Mouse (Mus musculus): ENCODE measurements around the gene Pkig. TPM values are rescaled to one million over a fixed set of nuclear protein-coding genes. Genes with fewer than 3 reads are reported as not detected.

Gene Pkig
- total RNA-seq, 1 experiment, result 14.8 TPM

- in situ Hi-C loops (cut with MboI; ENCODE audit: low sequenced_read_pairs in 2 of 2, unreplicated experiment in 2 of 2), result no loop called here
- Histone ChIP-seq H3K4me1 (ENCODE audit: control insufficient read depth in 2 of 2, insufficient read depth in 2 of 2, low read length in 2 of 2, poor library complexity in 1 of 2) (no peaks in the 10 kb centered on the region), H3K9me3 (ENCODE audit: control insufficient read depth, insufficient read depth, low read depth, low read length) (no peaks in the 10 kb centered on the region), H3K36me3 (ENCODE audit: control insufficient read depth, insufficient read depth, low read length, poor library complexity, severe bottlenecking) (no peaks in the 10 kb centered on the region), H3K27ac (ENCODE audit: insufficient read depth, low read depth, low read length, poor library complexity, severe bottlenecking) (no peak overlapping the region), H3K9ac (ENCODE audit: insufficient read depth, low read depth, low read length, poor library complexity, severe bottlenecking) (no peak overlapping the region), H3K4me3 (ENCODE audit: insufficient read depth in 1 of 2, low read depth in 1 of 2, low read length in 2 of 2, poor library complexity in 1 of 2, severe bottlenecking in 1 of 2) (no peak overlapping the region)
- no peak for DNase-seq (ENCODE audit: low read depth, low spot score)
- TF ChIP-seq ZC3H11A (IDR thresholded peaks at IDR 0.05; ENCODE audit: borderline replicate concordance, low read depth, low read length) (no peak), MAFK (IDR thresholded peaks at IDR 0.05; ENCODE audit: insufficient read depth, low read depth, low read length) (no peak), HCFC1 (IDR thresholded peaks at IDR 0.05; ENCODE audit: borderline replicate concordance, insufficient read depth, low read length) (no peak), ZNF384 (IDR thresholded peaks at IDR 0.05; ENCODE audit: low read depth, low read length) (no peak), CHD2 (IDR thresholded peaks at IDR 0.05; ENCODE audit: low read depth, low read length) (no peak)
Measured at GRCm38 (mm10) chr2:163760589-163760988, 102.4 kb downstream of the Pkig start.

- Histone ChIP-seq H3K9ac (ENCODE audit: insufficient read depth, low read depth, low read length, poor library complexity, severe bottlenecking) (no peak overlapping the region), H3K27ac (ENCODE audit: insufficient read depth, low read depth, low read length, poor library complexity, severe bottlenecking) (no peak overlapping the region), H3K4me3 (ENCODE audit: insufficient read depth in 1 of 2, low read depth in 1 of 2, low read length in 2 of 2, poor library complexity in 1 of 2, severe bottlenecking in 1 of 2) (no peak overlapping the region), H3K4me1 (ENCODE audit: control insufficient read depth in 2 of 2, insufficient read depth in 2 of 2, low read length in 2 of 2, poor library complexity in 1 of 2) (no peaks in the 10 kb centered on the region), H3K36me3 (ENCODE audit: control insufficient read depth, insufficient read depth, low read length, poor library complexity, severe bottlenecking) (no peaks in the 10 kb centered on the region), H3K9me3 (ENCODE audit: control insufficient read depth, insufficient read depth, low read depth, low read length) (no peaks in the 10 kb centered on the region)
- no peak for TF ChIP-seq HCFC1 (IDR thresholded peaks at IDR 0.05; ENCODE audit: borderline replicate concordance, insufficient read depth, low read length)
- TF ChIP-seq CHD2 (IDR thresholded peaks at IDR 0.05; ENCODE audit: low read depth, low read length), result no peak
- no peak for TF ChIP-seq ZNF384 (IDR thresholded peaks at IDR 0.05; ENCODE audit: low read depth, low read length)
- no peak for TF ChIP-seq MAFK (IDR thresholded peaks at IDR 0.05; ENCODE audit: insufficient read depth, low read depth, low read length)
- TF ChIP-seq ZC3H11A (IDR thresholded peaks at IDR 0.05; ENCODE audit: borderline replicate concordance, low read depth, low read length), result no peak
- in situ Hi-C loops (cut with MboI; ENCODE audit: low sequenced_read_pairs in 2 of 2, unreplicated experiment in 2 of 2), result no loop called here
- DNase-seq (ENCODE audit: low read depth, low spot score), result no peak
Measured at GRCm38 (mm10) chr2:163761402-163761801, 103.2 kb downstream of the Pkig start.

- Histone ChIP-seq H3K36me3 (ENCODE audit: control insufficient read depth, insufficient read depth, low read length, poor library complexity, severe bottlenecking) (no peaks in the 10 kb centered on the region), H3K9ac (ENCODE audit: insufficient read depth, low read depth, low read length, poor library complexity, severe bottlenecking) (no peak overlapping the region), H3K4me1 (ENCODE audit: control insufficient read depth in 2 of 2, insufficient read depth in 2 of 2, low read length in 2 of 2, poor library complexity in 1 of 2) (no peaks in the 10 kb centered on the region), H3K4me3 (ENCODE audit: insufficient read depth in 1 of 2, low read depth in 1 of 2, low read length in 2 of 2, poor library complexity in 1 of 2, severe bottlenecking in 1 of 2) (no peak overlapping the region), H3K9me3 (ENCODE audit: control insufficient read depth, insufficient read depth, low read depth, low read length) (no peaks in the 10 kb centered on the region), H3K27ac (ENCODE audit: insufficient read depth, low read depth, low read length, poor library complexity, severe bottlenecking) (no peak overlapping the region)
- in situ Hi-C loops (cut with MboI; ENCODE audit: low sequenced_read_pairs in 2 of 2, unreplicated experiment in 2 of 2), result no loop called here
- DNase-seq (ENCODE audit: low read depth, low spot score), result no peak
- TF ChIP-seq MAFK (IDR thresholded peaks at IDR 0.05; ENCODE audit: insufficient read depth, low read depth, low read length), result no peak
- no peak for TF ChIP-seq HCFC1 (IDR thresholded peaks at IDR 0.05; ENCODE audit: borderline replicate concordance, insufficient read depth, low read length)
- no peak for TF ChIP-seq ZNF384 (IDR thresholded peaks at IDR 0.05; ENCODE audit: low read depth, low read length)
- TF ChIP-seq ZC3H11A (IDR thresholded peaks at IDR 0.05; ENCODE audit: borderline replicate concordance, low read depth, low read length), result no peak
- TF ChIP-seq CHD2 (IDR thresholded peaks at IDR 0.05; ENCODE audit: low read depth, low read length), result no peak
Measured at GRCm38 (mm10) chr2:163766261-163766660, 108.1 kb downstream of the Pkig start.

GRCm38 (mm10) chr2:163766890-163767289, 108.7 kb downstream of the Pkig start:
- in situ Hi-C loops (cut with MboI; ENCODE audit: low sequenced_read_pairs in 2 of 2, unreplicated experiment in 2 of 2), result no loop called here
- Histone ChIP-seq H3K36me3 (ENCODE audit: control insufficient read depth, insufficient read depth, low read length, poor library complexity, severe bottlenecking) (no peaks in the 10 kb centered on the region), H3K9me3 (ENCODE audit: control insufficient read depth, insufficient read depth, low read depth, low read length) (no peaks in the 10 kb centered on the region), H3K27ac (ENCODE audit: insufficient read depth, low read depth, low read length, poor library complexity, severe bottlenecking) (no peak overlapping the region), H3K9ac (ENCODE audit: insufficient read depth, low read depth, low read length, poor library complexity, severe bottlenecking) (no peak overlapping the region), H3K4me1 (ENCODE audit: control insufficient read depth in 2 of 2, insufficient read depth in 2 of 2, low read length in 2 of 2, poor library complexity in 1 of 2) (no peaks in the 10 kb centered on the region), H3K4me3 (ENCODE audit: insufficient read depth in 1 of 2, low read depth in 1 of 2, low read length in 2 of 2, poor library complexity in 1 of 2, severe bottlenecking in 1 of 2) (no peak overlapping the region)
- no peak for DNase-seq (ENCODE audit: low read depth, low spot score)
- no peak for TF ChIP-seq ZNF384 (IDR thresholded peaks at IDR 0.05; ENCODE audit: low read depth, low read length)

- TF ChIP-seq ZNF384 (IDR thresholded peaks at IDR 0.05; ENCODE audit: low read depth, low read length) (no peak), ZC3H11A (IDR thresholded peaks at IDR 0.05; ENCODE audit: borderline replicate concordance, low read depth, low read length) (no peak), MAFK (IDR thresholded peaks at IDR 0.05; ENCODE audit: insufficient read depth, low read depth, low read length) (no peak), HCFC1 (IDR thresholded peaks at IDR 0.05; ENCODE audit: borderline replicate concordance, insufficient read depth, low read length) (no peak), CHD2 (IDR thresholded peaks at IDR 0.05; ENCODE audit: low read depth, low read length) (no peak)
- Histone ChIP-seq H3K9ac (ENCODE audit: insufficient read depth, low read depth, low read length, poor library complexity, severe bottlenecking) (no peak overlapping the region), H3K9me3 (ENCODE audit: control insufficient read depth, insufficient read depth, low read depth, low read length) (no peaks in the 10 kb centered on the region), H3K36me3 (ENCODE audit: control insufficient read depth, insufficient read depth, low read length, poor library complexity, severe bottlenecking) (no peaks in the 10 kb centered on the region), H3K27ac (ENCODE audit: insufficient read depth, low read depth, low read length, poor library complexity, severe bottlenecking) (no peak overlapping the region), H3K4me3 (ENCODE audit: insufficient read depth in 1 of 2, low read depth in 1 of 2, low read length in 2 of 2, poor library complexity in 1 of 2, severe bottlenecking in 1 of 2) (no peak overlapping the region), H3K4me1 (ENCODE audit: control insufficient read depth in 2 of 2, insufficient read depth in 2 of 2, low read length in 2 of 2, poor library complexity in 1 of 2) (no peaks in the 10 kb centered on the region)
- no peak for DNase-seq (ENCODE audit: low read depth, low spot score)
- in situ Hi-C loops (cut with MboI; ENCODE audit: low sequenced_read_pairs in 2 of 2, unreplicated experiment in 2 of 2), result no loop called here
Measured at GRCm38 (mm10) chr2:163770731-163771130, 112.5 kb downstream of the Pkig start.

Other genes with a start within 250 kb of the Pkig start
- 31.5 and 42.0 TPM in 2 replicates for gene Oser1, start 233.7 kb upstream of the Pkig start, total RNA-seq (2012; rRNA removed)
- gene Gdap1l1, start 219.9 kb upstream of the Pkig start, total RNA-seq (2012; rRNA removed), result 1.1 and 3.1 TPM in 2 replicates
- gene Fitm2, start 185.8 kb upstream of the Pkig start, total RNA-seq (2012; rRNA removed), result 23.4 and 29.8 TPM in 2 replicates
- gene R3hdml, start 166.1 kb upstream of the Pkig start, total RNA-seq (2012; rRNA removed), result 4.4 and 5.7 TPM in 2 replicates
- gene Hnf4a, start 151.6 kb upstream of the Pkig start, total RNA-seq (2012; rRNA removed), result 0.90 and 1.1 TPM in 2 replicates
- 5.4 and 7.8 TPM in 2 replicates for gene Ttpal, start 56.1 kb upstream of the Pkig start, total RNA-seq (2012; rRNA removed)
- 59.3 and 62.0 TPM in 2 replicates for gene Serinc3, start 13.3 kb upstream of the Pkig start, total RNA-seq (2012; rRNA removed)
- gene Ada, start 91.9 kb downstream of the Pkig start, total RNA-seq (2012; rRNA removed), result 10.9 and 13.7 TPM in 2 replicates
- gene Ccn5, start 162.5 kb downstream of the Pkig start, total RNA-seq (2012; rRNA removed), result 0.26 and 0.27 TPM in 2 replicates
- not detected in 2 replicates for gene Kcnk15, start 195.3 kb downstream of the Pkig start, total RNA-seq (2012; rRNA removed)